Mouse (Mus musculus) hindbrain, embryonic 12.5 days (tissue): Measurements from ENCODE around the gene Defb21. TPM values are rescaled to one million over a fixed set of nuclear protein-coding genes. Genes with fewer than 3 reads are reported as not detected.

Source experiments
- ATAC-seq: fragments of 200-750 bp; cut with Nextera tagmentation; 2 replicates; pipeline ENCODE4 v1.8.0; 2017; ENCODE audit warnings: moderate TSS enrichment; ENCODE audit not compliant: low FRiP score
- H3K27ac ChIP-seq: fragments of 300-500 bp; sonication (generic); 2 replicates; pipeline ENCODE4 v1.5.1; 2016; ENCODE audit warnings: mild to moderate bottlenecking
- H3K27me3 ChIP-seq: fragments of 300-500 bp; sonication (generic); 2 replicates; pipeline ENCODE4 v1.6.1; 2016; ENCODE audit warnings: mild to moderate bottlenecking
- H3K36me3 ChIP-seq: fragments of 300-500 bp; sonication (generic); 2 replicates; pipeline ENCODE4 v1.6.1; 2016; ENCODE audit warnings: mild to moderate bottlenecking
- H3K4me1 ChIP-seq: fragments of 300-500 bp; sonication (generic); 2 replicates; pipeline ENCODE4 v1.6.1; 2016
- H3K4me2 ChIP-seq: fragments of 300-500 bp; sonication (generic); replicated peaks from 2 replicates; pipeline ENCODE4 v1.6.1; 2016; ENCODE audit warnings: mild to moderate bottlenecking
- H3K4me3 ChIP-seq: fragments of 300-500 bp; sonication (generic); 2 replicates; pipeline ENCODE4 v1.5.1; 2016; ENCODE audit warnings: mild to moderate bottlenecking
- H3K9ac ChIP-seq: fragments of 300-500 bp; sonication (generic); 2 replicates; pipeline ENCODE4 v1.6.1; 2016; ENCODE audit warnings: mild to moderate bottlenecking, moderate library complexity
- H3K9me3 ChIP-seq: fragments of 300-500 bp; sonication (generic); replicated peaks from 2 replicates; pipeline ENCODE4 v1.6.1; 2016; ENCODE audit warnings: mild to moderate bottlenecking
- WGBS: fragments of 180-500 bp; shearing (Covaris S2); methylation state at CpG from one replicate; pipeline ENCODE4 v1.1.7; 2016; 5-methylcytosine and 5-hydroxymethylcytosine counted together
- polyA plus RNA-seq: library from polyadenylated mRNA; unstranded; fragments of >200 nt; fragmentation: Nextera tagmentation; extraction: Ambion mirVana; gene quantifications from 2 replicates; pipeline ENCODE4 v1.2.1, GENCODE M21; 2016

Defb21 gene
- polyA plus RNA-seq, 1 experiment from 2014 or later: not detected

DNA sequence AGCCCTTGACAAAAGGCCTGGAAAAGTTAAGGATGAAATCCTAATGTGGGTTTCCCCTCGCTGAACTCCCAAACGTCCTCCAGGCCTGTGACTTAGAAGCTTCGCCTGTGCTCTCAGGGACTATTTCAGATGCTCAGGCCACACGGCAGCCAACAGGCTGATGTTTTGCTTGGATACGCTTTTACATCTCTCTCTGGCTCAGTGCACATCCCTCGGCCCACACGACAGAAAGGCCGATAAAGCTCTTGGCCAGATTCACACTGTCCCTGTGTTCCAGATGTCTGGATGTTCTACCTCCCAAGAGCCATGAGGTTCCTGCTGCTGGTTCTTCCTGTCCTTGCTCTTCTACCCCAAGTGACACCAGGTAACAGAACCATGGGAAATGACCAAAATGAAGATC is 940 bp downstream of the Defb21 start:
- H3K27ac ChIP-seq: no peak overlapping the region

GRCm38 (mm10) chr2:152580107-152580506 is 7.6 kb downstream of the Defb21 start, which contains the start of gene Defb19:
Gene Defb19, minus strand, starts transcription at chr2:152580312.
- no peaks in the 10 kb centered on the region for H3K36me3 ChIP-seq
- ATAC-seq: no peak

More for the DNA sequence above, 940 bp downstream of the Defb21 start:
- no peak overlapping the region for H3K9ac ChIP-seq
- no peak overlapping the region for H3K4me2 ChIP-seq
- ATAC-seq: no peak
- no peaks in the 10 kb centered on the region for H3K9me3 ChIP-seq
- H3K4me1 ChIP-seq: no peaks in the 10 kb centered on the region
- H3K4me3 ChIP-seq: no peak overlapping the region
- no peaks in the 10 kb centered on the region for H3K36me3 ChIP-seq
- no peaks in the 10 kb centered on the region for H3K27me3 ChIP-seq
- 90% methylated on average over 8 of the region's 8 CpGs for WGBS

DNA sequence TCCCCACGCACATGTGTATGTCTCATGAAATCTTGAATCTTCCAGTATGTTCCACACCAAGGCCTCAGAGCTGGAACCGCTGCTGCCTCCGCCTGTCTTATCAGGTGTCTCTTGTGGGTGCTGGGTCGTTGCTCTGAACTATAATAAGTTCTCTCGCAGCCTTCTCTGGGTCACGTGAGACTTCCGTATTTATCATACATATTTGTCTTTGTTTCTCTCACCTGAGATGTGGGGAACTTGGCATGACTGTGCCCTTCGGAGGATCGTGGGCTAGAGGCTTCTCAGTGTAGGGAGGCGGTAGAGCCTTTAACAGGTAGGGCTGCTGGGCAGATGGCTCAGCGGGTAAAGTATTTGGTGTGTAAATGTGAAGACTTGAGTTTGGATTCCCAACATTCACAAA is 8.1 kb downstream of the Defb21 start:
- Histone ChIP-seq H3K4me3 (no peak overlapping the region), H3K4me1 (no peaks in the 10 kb centered on the region), H3K36me3 (no peaks in the 10 kb centered on the region), H3K27me3 (no peaks in the 10 kb centered on the region), H3K27ac (no peak overlapping the region), H3K4me2 (no peak overlapping the region), H3K9ac (no peak overlapping the region), H3K9me3 (no peaks in the 10 kb centered on the region)
- WGBS: 89% methylated on average over 11 of the region's 11 CpGs
- ATAC-seq: no peak

More at GRCm38 (mm10) chr2:152580107-152580506, 7.6 kb downstream of the Defb21 start, which contains the start of gene Defb19:
- H3K9ac ChIP-seq: no peak within 1 kb of the TSS
- no peaks in the 10 kb centered on the region for H3K27me3 ChIP-seq
- 65% methylated on average over 7 of the region's 7 CpGs for WGBS
- no peak within 1 kb of the TSS for H3K27ac ChIP-seq
- H3K4me2 ChIP-seq: no peak within 1 kb of the TSS
- H3K4me1 ChIP-seq: no peaks in the 10 kb centered on the region
- no peaks in the 10 kb centered on the region for H3K9me3 ChIP-seq
- no peak within 1 kb of the TSS for H3K4me3 ChIP-seq

GRCm38 (mm10) chr2:152586926-152587560 is 14.5 kb downstream of the Defb21 start:
- Histone ChIP-seq H3K36me3 (no peaks in the 10 kb centered on the region), H3K27me3 (no peaks in the 10 kb centered on the region), H3K4me2 (no peak overlapping the region), H3K27ac (no peak overlapping the region), H3K4me3 (no peak overlapping the region), H3K9me3 (no peaks in the 10 kb centered on the region), H3K4me1 (no peaks in the 10 kb centered on the region), H3K9ac (no peak overlapping the region)
- ATAC-seq: no peak
- 74% methylated on average over 4 of the region's 4 CpGs for WGBS

DNA sequence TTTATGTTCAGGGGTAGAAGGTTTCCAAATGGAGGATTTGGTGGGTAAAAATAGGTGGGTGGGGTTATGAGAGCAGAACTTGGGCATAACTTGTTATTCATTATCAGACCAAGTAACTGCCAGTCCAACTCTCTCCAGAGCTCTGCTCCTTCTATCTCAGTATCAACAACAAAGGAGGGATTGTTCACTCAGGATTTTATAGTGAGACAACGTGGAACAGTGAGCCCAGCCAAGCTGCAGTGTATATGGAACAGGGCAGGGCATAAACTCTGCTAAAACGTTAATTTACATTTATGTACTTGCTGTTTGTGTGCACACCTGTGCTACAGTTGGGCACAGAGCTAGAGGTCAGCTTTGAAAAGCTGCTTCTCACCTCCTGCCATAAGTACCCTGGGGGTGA is 15.9 kb downstream of the Defb21 start:
- no peaks in the 10 kb centered on the region for H3K36me3 ChIP-seq
- no peak for ATAC-seq
- H3K27ac ChIP-seq: no peak overlapping the region
- H3K27me3 ChIP-seq: no peaks in the 10 kb centered on the region
- WGBS: 54% methylated on average over 2 of the region's 2 CpGs
- no peaks in the 10 kb centered on the region for H3K4me1 ChIP-seq
- H3K9me3 ChIP-seq: no peaks in the 10 kb centered on the region
- H3K9ac ChIP-seq: no peak overlapping the region
- H3K4me2 ChIP-seq: no peak overlapping the region
- H3K4me3 ChIP-seq: no peak overlapping the region

- Histone ChIP-seq H3K36me3 (no peaks in the 10 kb centered on the region), H3K27ac (no peak overlapping the region), H3K9me3 (no peaks in the 10 kb centered on the region), H3K4me2 (no peak overlapping the region), H3K4me3 (no peak overlapping the region), H3K9ac (no peak overlapping the region), H3K4me1 (no peaks in the 10 kb centered on the region), H3K27me3 (no peaks in the 10 kb centered on the region)
- WGBS: 48% methylated on average over 6 of the region's 6 CpGs
- no peak for ATAC-seq
Observed at GRCm38 (mm10) chr2:152589021-152589420, 16.5 kb downstream of the Defb21 start.

GRCm38 (mm10) chr2:152599299-152599698 is 26.8 kb downstream of the Defb21 start, which contains the start of gene Defb45:
Gene Defb45, minus strand, starts transcription at chr2:152599399.
- Histone ChIP-seq H3K36me3 (no peaks in the 10 kb centered on the region), H3K4me1 (no peaks in the 10 kb centered on the region), H3K4me2 (no peak within 1 kb of the TSS), H3K27me3 (no peaks in the 10 kb centered on the region), H3K9ac (no peak within 1 kb of the TSS), H3K27ac (no peak within 1 kb of the TSS), H3K9me3 (no peaks in the 10 kb centered on the region), H3K4me3 (no peak within 1 kb of the TSS)
- 75% methylated on average over 7 of the region's 7 CpGs for WGBS
- ATAC-seq: no peak

- WGBS: 83% methylated on average over 6 of the region's 6 CpGs
- no peaks in the 10 kb centered on the region for H3K9me3 ChIP-seq
- no peak overlapping the region for H3K4me3 ChIP-seq
- ATAC-seq: no peak
- H3K27me3 ChIP-seq: no peaks in the 10 kb centered on the region
- no peaks in the 10 kb centered on the region for H3K4me1 ChIP-seq
- H3K9ac ChIP-seq: no peak overlapping the region
- H3K27ac ChIP-seq: no peak overlapping the region
- H3K36me3 ChIP-seq: no peaks in the 10 kb centered on the region
- H3K4me2 ChIP-seq: no peak overlapping the region
Observed at GRCm38 (mm10) chr2:152600076-152600475, 27.5 kb downstream of the Defb21 start.

- ATAC-seq: no peak
- H3K27ac ChIP-seq: no peak overlapping the region
- 78% methylated on average over 4 of the region's 4 CpGs for WGBS
- no peaks in the 10 kb centered on the region for H3K27me3 ChIP-seq
- H3K9me3 ChIP-seq: no peaks in the 10 kb centered on the region
- no peak overlapping the region for H3K4me2 ChIP-seq
- no peaks in the 10 kb centered on the region for H3K4me1 ChIP-seq
- H3K9ac ChIP-seq: no peak overlapping the region
- no peaks in the 10 kb centered on the region for H3K36me3 ChIP-seq
- no peak overlapping the region for H3K4me3 ChIP-seq
Observed at GRCm38 (mm10) chr2:152601275-152601960, 28.9 kb downstream of the Defb21 start.

DNA sequence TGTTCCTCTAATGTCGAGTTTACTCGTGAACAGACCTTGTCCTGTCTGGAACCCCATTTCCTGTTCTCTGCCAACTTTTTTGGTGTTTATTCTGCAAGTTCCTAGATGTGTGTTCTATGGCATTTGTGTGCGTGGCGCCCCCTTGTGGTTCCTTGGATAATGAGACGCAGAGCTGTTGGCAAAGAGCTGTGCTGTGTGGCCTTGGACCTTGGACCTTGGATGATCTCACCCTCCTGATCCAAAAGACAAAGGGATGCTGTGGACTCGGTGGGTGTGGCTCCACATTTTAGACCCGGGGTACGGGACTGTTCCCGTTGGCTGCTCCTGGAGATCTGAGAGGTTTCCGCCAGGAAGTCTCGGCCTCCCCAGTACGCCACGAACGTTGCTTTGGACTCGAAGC is 31.5 kb downstream of the Defb21 start, which contains the start of gene Defb36:
TSS of gene Defb36 (plus strand) at position 271 of the 400 bp plus-strand sequence.
- Histone ChIP-seq H3K4me2 (no peak within 1 kb of the TSS), H3K4me3 (no peak within 1 kb of the TSS), H3K9me3 (no peaks in the 10 kb centered on the region), H3K36me3 (no peaks in the 10 kb centered on the region), H3K27me3 (no peaks in the 10 kb centered on the region), H3K27ac (no peak within 1 kb of the TSS), H3K4me1 (no peaks in the 10 kb centered on the region), H3K9ac (no peak within 1 kb of the TSS)
- ATAC-seq: no peak
- WGBS: 85% methylated on average over 15 of the region's 15 CpGs

DNA sequence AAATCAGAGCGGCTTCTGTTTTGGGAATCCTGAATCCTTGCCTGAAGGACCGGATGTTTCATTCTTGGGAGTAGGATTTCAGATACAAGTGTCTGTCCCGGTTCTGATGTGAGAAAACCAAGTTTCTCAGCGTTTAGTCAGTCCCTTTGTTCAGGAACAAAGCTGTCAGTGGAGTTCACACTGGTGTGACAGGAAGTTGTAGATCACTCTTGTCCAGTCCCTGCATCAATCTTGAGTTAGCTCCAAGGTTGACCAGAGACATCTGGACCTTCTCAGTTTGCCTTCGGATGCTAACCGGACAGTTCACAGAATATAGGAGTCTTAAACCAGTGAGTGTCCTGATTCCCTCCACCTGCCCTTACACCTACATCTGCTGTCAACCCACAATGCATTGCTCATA is 35.2 kb downstream of the Defb21 start:
- Histone ChIP-seq H3K27me3 (no peaks in the 10 kb centered on the region), H3K9me3 (no peaks in the 10 kb centered on the region), H3K4me1 (no peaks in the 10 kb centered on the region), H3K4me3 (no peak overlapping the region), H3K9ac (no peak overlapping the region), H3K27ac (no peak overlapping the region), H3K36me3 (no peaks in the 10 kb centered on the region), H3K4me2 (no peak overlapping the region)
- ATAC-seq: no peak
- 69% methylated on average over 6 of the region's 6 CpGs for WGBS

GRCm38 (mm10) chr2:152608719-152609118 is 36.2 kb downstream of the Defb21 start:
- H3K36me3 ChIP-seq: no peaks in the 10 kb centered on the region
- no peak overlapping the region for H3K4me3 ChIP-seq
- H3K9ac ChIP-seq: no peak overlapping the region
- H3K27ac ChIP-seq: no peak overlapping the region
- WGBS: 89% methylated on average over 1 of the region's 1 CpGs
- H3K9me3 ChIP-seq: no peaks in the 10 kb centered on the region
- no peaks in the 10 kb centered on the region for H3K27me3 ChIP-seq
- no peak overlapping the region for H3K4me2 ChIP-seq
- H3K4me1 ChIP-seq: no peaks in the 10 kb centered on the region
- ATAC-seq: no peak

- ATAC-seq: no peak
- Histone ChIP-seq H3K9me3 (no peaks in the 10 kb centered on the region), H3K4me3 (no peak overlapping the region), H3K27me3 (no peaks in the 10 kb centered on the region), H3K36me3 (no peaks in the 10 kb centered on the region), H3K9ac (no peak overlapping the region), H3K4me1 (no peaks in the 10 kb centered on the region), H3K4me2 (no peak overlapping the region), H3K27ac (no peak overlapping the region)
- 36% methylated on average over 7 of the region's 8 CpGs for WGBS
Observed at GRCm38 (mm10) chr2:152612193-152612592, 39.6 kb downstream of the Defb21 start.
